In the genomic region with DNA sequence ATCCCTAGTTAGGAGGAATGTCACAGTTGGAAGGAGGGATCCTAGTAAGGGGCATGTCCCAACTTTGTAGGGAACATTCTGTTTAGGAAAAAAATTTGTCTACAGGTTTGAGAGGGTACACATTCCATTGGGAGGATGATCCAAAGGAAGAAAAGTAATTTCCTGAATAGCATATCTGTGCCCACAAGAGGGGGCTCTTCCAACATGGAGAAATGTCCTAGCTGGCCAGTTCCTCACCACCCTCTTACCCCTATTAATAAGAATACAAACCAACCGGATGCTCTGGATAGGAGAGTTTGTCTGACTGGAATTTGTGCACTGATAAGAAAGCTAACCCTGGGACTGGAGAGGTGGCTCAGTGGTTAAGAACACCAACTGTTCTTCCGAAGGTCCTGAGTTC, we compare ENCODE assay signal across 13 mouse cellular contexts. TPM values are rescaled to one million over a fixed set of nuclear protein-coding genes. Genes with fewer than 3 reads are reported as not detected.
DNase-seq lines count a peak whose midpoint lies in the region; ATAC-seq and TF ChIP-seq lines count a peak whose summit lies in the region.
"Had no signal": no experiment of that assay in that cellular context is flagged by ENCODE, and none has a peak within 500 bp of the region (broad histone marks: within the 10 kb centered on the region; RNA-seq: fewer than 3 reads in every experiment).

No protein-coding gene starts in this region.

- peak; percentile 57 for TF ChIP-seq CTCF in kidney, adult 2 months (conservative IDR thresholded peaks at IDR 0.05; ENCODE audit: insufficient read depth, insufficient read length, low read depth, low read length)
- TF ChIP-seq CTCF in E14TG2a.4 (conservative IDR thresholded peaks at IDR 0.05; ENCODE audit: low read length), result peak; percentile 43

- no peak overlapping the region for H3K9ac ChIP-seq in kidney, embryonic 14.5 days (ENCODE audit: low read depth, low read length)
- H3K9ac ChIP-seq in hindbrain, embryonic 14.5 days, result no peak overlapping the region
- H3K9ac ChIP-seq: limb, embryonic 12.5 days; midbrain, embryonic 12.5 days; stomach, embryonic 15.5 days had no signal

- no peak overlapping the region for H3K27ac ChIP-seq in kidney, adult 2 months (ENCODE audit: insufficient read depth, low read depth, low read length)
- no peak overlapping the region for H3K27ac ChIP-seq in kidney, embryonic 14.5 days (ENCODE audit: low read depth, low read length)
- no peak overlapping the region for H3K27ac ChIP-seq in hindbrain, embryonic 14.5 days
- H3K27ac ChIP-seq: limb, embryonic 12.5 days; midbrain, embryonic 12.5 days; stomach, embryonic 15.5 days had no signal

- 44% methylated on average over 2 of the region's 2 CpGs for WGBS in kidney, adult 2 months
- 64% methylated on average over 2 of the region's 2 CpGs for WGBS in kidney, embryonic 14.5 days
- 63% methylated on average over 2 of the region's 2 CpGs for WGBS in hindbrain, embryonic 14.5 days

- TF ChIP-seq POLR2A in kidney, adult 2 months (IDR thresholded peaks at IDR 0.05; ENCODE audit: low read depth, low read length), result no peak

- no peak overlapping the region for H3K4me3 ChIP-seq in kidney, adult 2 months (ENCODE audit: insufficient read depth, low read depth, low read length)
- no peak overlapping the region for H3K4me3 ChIP-seq in kidney, embryonic 14.5 days (ENCODE audit: low read length)
- H3K4me3 ChIP-seq in E14TG2a.4 (replicated peaks; ENCODE audit: low read length), result no peak overlapping the region
- no peak overlapping the region for H3K4me3 ChIP-seq in hindbrain, embryonic 14.5 days (replicated peaks; ENCODE audit: low read length)
- H3K4me3 ChIP-seq: limb, embryonic 12.5 days; midbrain, embryonic 12.5 days; stomach, embryonic 15.5 days had no signal

- H3K27me3 ChIP-seq in kidney, adult 2 months (replicated peaks; ENCODE audit: control insufficient read depth, insufficient read depth, low read length), result no peaks in the 10 kb centered on the region
- no peaks in the 10 kb centered on the region; the same call in 1 of the 2 replicates for H3K27me3 ChIP-seq in kidney, embryonic 14.5 days (ENCODE audit: control insufficient read depth, insufficient read depth, low read length)
- H3K27me3 ChIP-seq in E14TG2a.4 (ENCODE audit: insufficient read depth, low read length), result no peaks in the 10 kb centered on the region; the same call in 1 of the 2 replicates
- H3K27me3 ChIP-seq in hindbrain, embryonic 14.5 days (ENCODE audit: control insufficient read depth, insufficient read depth, low read length), result no peaks in the 10 kb centered on the region
- H3K27me3 ChIP-seq: midbrain, embryonic 12.5 days; stomach, embryonic 15.5 days had no signal

- peak; percentile 33 for DNase-seq in adrenal gland, postnatal 10 days
- DNase-seq in adrenal gland, adult 8-10 months, result no peak
- peak; percentile 45 for DNase-seq in kidney, adult 2 months
- DNase-seq in embryo, embryonic 11 days, result peak; percentile 29
- DNase-seq in hindbrain, embryonic 14.5 days (ENCODE audit: low spot score), result no peak
- DNase-seq in ovary, postnatal 36 days (ENCODE audit: low spot score), result no peak
- DNase-seq: cerebellum, postnatal 36 days had no signal

- H3K4me1 ChIP-seq in kidney, adult 2 months (ENCODE audit: control insufficient read depth, insufficient read depth, low read length), result peaks cover 10% of the 10 kb centered on the region; the same call in 1 of the 2 replicates
- H3K4me1 ChIP-seq in kidney, embryonic 14.5 days (ENCODE audit: control insufficient read depth, insufficient read depth, low read length), result no peaks in the 10 kb centered on the region
- H3K4me1 ChIP-seq in E14TG2a.4 (replicated peaks; ENCODE audit: low read depth, low read length), result peaks cover 24% of the 10 kb centered on the region
- H3K4me1 ChIP-seq in hindbrain, embryonic 14.5 days (replicated peaks; ENCODE audit: control insufficient read depth, insufficient read depth, low read length), result no peaks in the 10 kb centered on the region
- H3K4me1 ChIP-seq: limb, embryonic 12.5 days; midbrain, embryonic 12.5 days had no signal

- no peaks in the 10 kb centered on the region for H3K36me3 ChIP-seq in kidney, adult 2 months (ENCODE audit: control insufficient read depth, insufficient read depth, low read length)
- H3K36me3 ChIP-seq in kidney, embryonic 14.5 days (ENCODE audit: control insufficient read depth, insufficient read depth, low read length), result no peaks in the 10 kb centered on the region
- peaks cover 16% of the 10 kb centered on the region for H3K36me3 ChIP-seq in E14TG2a.4 (ENCODE audit: insufficient read depth, low read length)
- H3K36me3 ChIP-seq in hindbrain, embryonic 14.5 days (replicated peaks; ENCODE audit: control insufficient read depth, insufficient read depth), result 0 out of 2 replicates have a peak, but pooled peaks cover 6% of the 10 kb centered on the region
- H3K36me3 ChIP-seq: limb, embryonic 12.5 days; midbrain, embryonic 12.5 days had no signal

- ATAC-seq in kidney, embryonic 14.5 days (ENCODE audit: low FRiP score, low TSS enrichment), result no peak
- ATAC-seq in hindbrain, embryonic 14.5 days (ENCODE audit: low FRiP score), result no peak
- ATAC-seq: forebrain, embryonic 16.5 days had no signal

- no peaks in the 10 kb centered on the region for H3K9me3 ChIP-seq in kidney, embryonic 14.5 days (ENCODE audit: control insufficient read depth, low read length)
- no peaks in the 10 kb centered on the region for H3K9me3 ChIP-seq in E14TG2a.4 (ENCODE audit: low read length)
- no peaks in the 10 kb centered on the region for H3K9me3 ChIP-seq in hindbrain, embryonic 14.5 days (ENCODE audit: control insufficient read depth, low read length)
- H3K9me3 ChIP-seq: limb, embryonic 12.5 days; midbrain, embryonic 12.5 days; stomach, embryonic 15.5 days had no signal

- H3K4me2 ChIP-seq in kidney, embryonic 14.5 days (replicated peaks; ENCODE audit: low read depth, low read length), result no peak overlapping the region
- no peak overlapping the region for H3K4me2 ChIP-seq in hindbrain, embryonic 14.5 days (replicated peaks)
- H3K4me2 ChIP-seq: limb, embryonic 12.5 days; midbrain, embryonic 12.5 days; stomach, embryonic 15.5 days had no signal

RNA-seq across cellular contexts. Expression of gene Ehmt1, which starts 4.1 kb away (rescaled TPM):
- 10 to 100 TPM; 54.1 to 75.4 TPM for total RNA-seq in adrenal gland, postnatal 10 days (2021)
- total RNA-seq in adrenal gland, adult 8-10 months (2022), result 10 to 100 TPM; 47.4 to 78.5 (median 61.6) TPM
- 30.5 and 35.6 TPM in 2 replicates for polyA plus RNA-seq in kidney, adult 2 months (2012; rRNA removed)
- polyA plus RNA-seq in kidney, embryonic 14.5 days (2014; fragmentation: Nextera tagmentation; extraction: Ambion mirVana), result 61.3 and 101 TPM in 2 replicates
- 77.7 and 81.8 TPM in 2 replicates for polyA plus RNA-seq in hindbrain, embryonic 14.5 days (2014; fragmentation: Nextera tagmentation; extraction: Ambion mirVana)

RNA-seq across cellular contexts. Expression of gene Arrdc1, which starts 11.5 kb away (rescaled TPM):
- total RNA-seq in adrenal gland, postnatal 10 days (2021), result 10 to 100 TPM; 14.2 to 25.4 TPM
- total RNA-seq in adrenal gland, adult 8-10 months (2022), result 10 to 100 TPM; 11.0 to 23.7 (median 18.1) TPM
- polyA plus RNA-seq in kidney, adult 2 months (2012; rRNA removed), result 85.7 and 107 TPM in 2 replicates
- 35.7 and 40.3 TPM in 2 replicates for polyA plus RNA-seq in kidney, embryonic 14.5 days (2014; fragmentation: Nextera tagmentation; extraction: Ambion mirVana)
- 22.6 and 26.0 TPM in 2 replicates for polyA plus RNA-seq in hindbrain, embryonic 14.5 days (2014; fragmentation: Nextera tagmentation; extraction: Ambion mirVana)

RNA-seq across cellular contexts. Expression of gene Zmynd19, which starts 26.0 kb away (rescaled TPM):
- 10 to 100 TPM; 24.6 to 28.0 TPM for total RNA-seq in adrenal gland, postnatal 10 days (2021)
- 10 to 100 TPM; 20.5 to 30.3 (median 24.1) TPM for total RNA-seq in adrenal gland, adult 8-10 months (2022)
- 5.1 and 6.3 TPM in 2 replicates for polyA plus RNA-seq in kidney, adult 2 months (2012; rRNA removed)
- 15.2 and 28.5 TPM in 2 replicates for polyA plus RNA-seq in kidney, embryonic 14.5 days (2014; fragmentation: Nextera tagmentation; extraction: Ambion mirVana)
- 23.4 and 23.9 TPM in 2 replicates for polyA plus RNA-seq in hindbrain, embryonic 14.5 days (2014; fragmentation: Nextera tagmentation; extraction: Ambion mirVana)

RNA-seq across cellular contexts. Expression of gene Dph7, which starts 38.6 kb away (rescaled TPM):
- 10 to 100 TPM in 1 of 2 experiments, 1 to 10 TPM in 1; 10.0 to 16.0 TPM for total RNA-seq in adrenal gland, postnatal 10 days (2021)
- total RNA-seq in adrenal gland, adult 8-10 months (2022), result 10 to 100 TPM; 11.5 to 24.2 (median 20.2) TPM
- 13.0 and 14.1 TPM in 2 replicates for polyA plus RNA-seq in kidney, adult 2 months (2012; rRNA removed)
- 26.4 and 30.2 TPM in 2 replicates for polyA plus RNA-seq in kidney, embryonic 14.5 days (2014; fragmentation: Nextera tagmentation; extraction: Ambion mirVana)
- 32.6 and 32.8 TPM in 2 replicates for polyA plus RNA-seq in hindbrain, embryonic 14.5 days (2014; fragmentation: Nextera tagmentation; extraction: Ambion mirVana)

RNA-seq across cellular contexts. Expression of gene Mrpl41, which starts 51.3 kb away (rescaled TPM):
- total RNA-seq in adrenal gland, postnatal 10 days (2021), result 100 to 1,000 TPM in 1 of 2 experiments, 10 to 100 TPM in 1; 95.2 to 101 TPM
- total RNA-seq in adrenal gland, adult 8-10 months (2022), result 100 to 1,000 TPM in 1 of 4 experiments, 10 to 100 TPM in 3; 85.6 to 109 (median 86.5) TPM
- 55.8 and 66.0 TPM in 2 replicates for polyA plus RNA-seq in kidney, adult 2 months (2012; rRNA removed)
- polyA plus RNA-seq in kidney, embryonic 14.5 days (2014; fragmentation: Nextera tagmentation; extraction: Ambion mirVana), result 132 and 152 TPM in 2 replicates
- polyA plus RNA-seq in hindbrain, embryonic 14.5 days (2014; fragmentation: Nextera tagmentation; extraction: Ambion mirVana), result 173 and 187 TPM in 2 replicates

Comparison
In these comparisons a context has a peak if more than half of its experiments do, and no peak if none do; other contexts are left out.
1. DNase-seq: peak in adrenal gland, postnatal 10 days (single experiment), kidney, adult 2 months (single experiment) and embryo, embryonic 11 days (single experiment); none in adrenal gland, adult 8-10 months (single experiment), hindbrain, embryonic 14.5 days (single experiment) and ovary, postnatal 36 days (single experiment).